Mouse (Mus musculus) cerebellum, adult 8-10 months (tissue): ENCODE results near the gene Adamtsl1.

Experiments used
- DNase-seq: peaks from one replicate; pipeline ENCODE4 v3.0.0; 2022

The Adamtsl1 gene

DNA sequence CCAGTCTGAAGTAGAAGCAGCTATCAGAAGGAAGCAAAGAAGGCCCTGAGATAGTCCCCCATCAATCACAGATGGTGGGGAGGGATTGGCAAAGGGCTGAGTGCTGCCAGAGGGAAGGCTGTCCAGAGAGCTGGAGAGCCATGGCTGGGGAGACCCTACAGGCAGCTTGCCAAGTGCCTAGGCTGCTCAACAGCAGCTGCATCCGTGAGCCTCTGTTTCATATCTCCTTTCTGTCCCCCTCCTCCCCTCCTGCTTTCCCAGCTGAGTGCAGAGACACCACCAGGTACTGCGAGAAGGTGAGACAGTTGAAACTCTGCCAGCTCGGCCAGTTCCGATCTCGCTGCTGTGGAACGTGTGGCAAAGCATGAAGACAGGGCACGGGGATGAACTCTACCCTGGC is 911.6 kb downstream of the Adamtsl1 start:
- DNase-seq = no peak

GRCm38 (mm10) chr4:86426549-86426948 is 912.6 kb downstream of the Adamtsl1 start:
- DNase-seq = no peak

DNA sequence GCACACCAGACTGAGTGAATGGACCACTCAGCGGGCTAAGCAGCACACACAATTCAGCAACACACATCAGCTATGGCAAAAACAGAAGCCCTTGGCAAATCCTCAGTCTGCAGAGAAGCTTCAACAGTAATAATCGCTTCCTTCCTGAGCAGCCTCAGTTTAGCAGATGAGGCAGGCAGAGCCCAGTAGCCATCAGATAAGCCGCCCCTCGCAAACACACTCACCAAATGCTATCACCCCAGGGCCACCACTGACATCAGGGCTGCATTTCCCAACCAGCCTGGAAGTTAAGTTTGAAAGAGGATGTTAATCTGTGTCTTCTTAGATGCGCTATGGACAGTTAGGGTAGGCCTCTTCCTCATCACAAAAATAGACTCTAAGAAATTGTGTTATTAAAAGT is 913.3 kb downstream of the Adamtsl1 start:
- no peak for DNase-seq

- no peak for DNase-seq
Measured at GRCm38 (mm10) chr4:86428091-86428745, 914.2 kb downstream of the Adamtsl1 start.

DNA sequence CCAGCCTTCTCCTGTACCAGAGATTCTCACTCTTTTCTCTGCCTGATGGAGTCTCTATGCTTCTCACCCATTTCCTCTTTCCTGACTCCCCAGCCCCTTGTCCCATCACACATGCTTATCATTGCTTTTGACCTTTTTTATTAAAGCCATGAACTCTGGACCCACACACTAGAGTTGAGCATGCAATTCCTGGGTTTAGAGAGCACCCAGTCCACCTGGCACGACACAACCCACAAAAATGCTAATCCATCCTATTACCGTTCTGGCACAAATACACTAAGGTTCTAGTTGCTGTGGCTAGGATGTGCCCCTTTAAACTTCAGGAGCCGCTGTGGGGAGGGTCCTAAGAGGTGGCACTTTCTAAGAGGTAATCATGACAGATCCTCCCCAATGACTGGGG is 921.7 kb downstream of the Adamtsl1 start:
- DNase-seq = no peak

- DNase-seq = no peak
Measured at GRCm38 (mm10) chr4:86436336-86436735, 922.4 kb downstream of the Adamtsl1 start.

- no peak for DNase-seq
Measured at GRCm38 (mm10) chr4:86450468-86450867, 936.5 kb downstream of the Adamtsl1 start.

- no peak for DNase-seq
Measured at GRCm38 (mm10) chr4:86464808-86465207, 950.8 kb downstream of the Adamtsl1 start.
